Mouse (Mus musculus): Measurements from ENCODE around the gene Capza2. TPM values are rescaled to one million over a fixed set of nuclear protein-coding genes. Genes with fewer than 3 reads are reported as not detected.

Gene Capza2
- polyA plus RNA-seq, 1 experiment from 2014 or later, result 224 TPM

- Histone ChIP-seq H3K4me1 (no peaks in the 10 kb centered on the region), H3K9ac (no peak overlapping the region), H3K36me3 (no peaks in the 10 kb centered on the region), H3K9me3 (replicated peaks) (no peaks in the 10 kb centered on the region), H3K27me3 (no peaks in the 10 kb centered on the region), H3K4me2 (replicated peaks) (no peak overlapping the region), H3K27ac (no peak overlapping the region), H3K4me3 (no peak overlapping the region)
- no peak for ATAC-seq (ENCODE audit: low FRiP score)
- 80% methylated on average over 1 of the region's 3 CpGs for WGBS
Measured at GRCm38 (mm10) chr6:17621436-17621835, 14.6 kb upstream of the Capza2 start.

- no peak for ATAC-seq (ENCODE audit: low FRiP score)
Measured at GRCm38 (mm10) chr6:17628701-17629455, 7.2 kb upstream of the Capza2 start.

GRCm38 (mm10) chr6:17629756-17630155, 6.3 kb upstream of the Capza2 start:
- Histone ChIP-seq H3K27me3 (no peaks in the 10 kb centered on the region), H3K9ac (no peak overlapping the region), H3K9me3 (replicated peaks) (no peaks in the 10 kb centered on the region), H3K4me1 (0 out of 2 replicates have a peak, but pooled peaks cover 3% of the 10 kb centered on the region), H3K27ac (no peak overlapping the region), H3K4me2 (replicated peaks) (no peak overlapping the region), H3K36me3 (no peaks in the 10 kb centered on the region), H3K4me3 (no peak overlapping the region)
- 65% methylated on average over 5 of the region's 5 CpGs for WGBS
- no peak for ATAC-seq (ENCODE audit: low FRiP score)

More at GRCm38 (mm10) chr6:17628701-17629455, 7.2 kb upstream of the Capza2 start:
- Histone ChIP-seq H3K4me2 (replicated peaks) (no peak overlapping the region), H3K9ac (no peak overlapping the region), H3K36me3 (no peaks in the 10 kb centered on the region), H3K27me3 (no peaks in the 10 kb centered on the region), H3K4me3 (no peak overlapping the region), H3K4me1 (0 out of 2 replicates have a peak, but pooled peaks cover 3% of the 10 kb centered on the region), H3K27ac (no peak overlapping the region), H3K9me3 (replicated peaks) (no peaks in the 10 kb centered on the region)
- 55% methylated on average over 6 of the region's 6 CpGs for WGBS

- Histone ChIP-seq H3K9me3 (replicated peaks) (no peaks in the 10 kb centered on the region), H3K27ac (no peak overlapping the region), H3K36me3 (no peaks in the 10 kb centered on the region), H3K4me3 (no peak overlapping the region), H3K9ac (no peak overlapping the region), H3K27me3 (no peaks in the 10 kb centered on the region), H3K4me2 (replicated peaks) (no peak overlapping the region), H3K4me1 (0 out of 2 replicates have a peak, but pooled peaks cover 3% of the 10 kb centered on the region)
- no peak for ATAC-seq (ENCODE audit: low FRiP score)
- 76% methylated on average over 5 of the region's 5 CpGs for WGBS
Measured at GRCm38 (mm10) chr6:17631611-17632010, 4.4 kb upstream of the Capza2 start.

- Histone ChIP-seq H3K4me3 (no peak overlapping the region), H3K9me3 (replicated peaks) (no peaks in the 10 kb centered on the region), H3K36me3 (no peaks in the 10 kb centered on the region), H3K27me3 (no peaks in the 10 kb centered on the region), H3K4me1 (peaks cover 9% of the 10 kb centered on the region), H3K4me2 (replicated peaks) (no peak overlapping the region), H3K9ac (no peak overlapping the region), H3K27ac (no peak overlapping the region)
- no peak for ATAC-seq (ENCODE audit: low FRiP score)
- 78% methylated on average over 3 of the region's 3 CpGs for whole genome bisulfite sequencing
Measured at GRCm38 (mm10) chr6:17633819-17634218, 2.2 kb upstream of the Capza2 start.

GRCm38 (mm10) chr6:17634992-17635391, 1.0 kb upstream of the Capza2 start:
- no peak overlapping the region for H3K9ac ChIP-seq
- 81% methylated on average over 3 of the region's 3 CpGs for WGBS
- no peak for ATAC-seq (ENCODE audit: low FRiP score)
- H3K4me3 ChIP-seq, result no peak overlapping the region
- no peaks in the 10 kb centered on the region for H3K27me3 ChIP-seq
- no peaks in the 10 kb centered on the region for H3K36me3 ChIP-seq
- no peak overlapping the region for H3K27ac ChIP-seq
- peaks cover 9% of the 10 kb centered on the region for H3K4me1 ChIP-seq
- no peaks in the 10 kb centered on the region for H3K9me3 ChIP-seq (replicated peaks)
- H3K4me2 ChIP-seq (replicated peaks), result no peak overlapping the region

- Histone ChIP-seq H3K27ac (peak overlapping the region; percentile 98), H3K27me3 (no peaks in the 10 kb centered on the region), H3K9ac (peak overlapping the region; percentile 98), H3K4me1 (peaks cover 9% of the 10 kb centered on the region), H3K4me2 (replicated peaks) (peak overlapping the region; percentile 47), H3K4me3 (peak overlapping the region; percentile 97), H3K9me3 (replicated peaks) (peaks cover 4% of the 10 kb centered on the region; the same call in 1 of the 2 replicates), H3K36me3 (no peaks in the 10 kb centered on the region)
- WGBS, result under 1% methylated on average over 33 of the region's 45 CpGs
- peak; percentile 97 for ATAC-seq (ENCODE audit: low FRiP score)
Measured at GRCm38 (mm10) chr6:17636764-17637170, 733 bp downstream of the Capza2 start.

GRCm38 (mm10) chr6:17637205-17638203, 1.5 kb downstream of the Capza2 start:
- WGBS, result 1% methylated on average over 33 of the region's 62 CpGs
- Histone ChIP-seq H3K4me3 (peak overlapping the region; percentile 97), H3K27ac (peak overlapping the region; percentile 98), H3K9me3 (replicated peaks) (peaks cover 4% of the 10 kb centered on the region; the same call in 1 of the 2 replicates), H3K36me3 (no peaks in the 10 kb centered on the region), H3K4me1 (peaks cover 9% of the 10 kb centered on the region), H3K27me3 (no peaks in the 10 kb centered on the region), H3K9ac (peak overlapping the region; percentile 98), H3K4me2 (replicated peaks) (peak overlapping the region; percentile 82)
- ATAC-seq (ENCODE audit: low FRiP score), result peak; percentile 89

GRCm38 (mm10) chr6:17640031-17640430, 4.0 kb downstream of the Capza2 start:
- Histone ChIP-seq H3K4me2 (replicated peaks) (no peak overlapping the region), H3K4me1 (peaks cover 9% of the 10 kb centered on the region), H3K9me3 (replicated peaks) (peaks cover 4% of the 10 kb centered on the region; the same call in 1 of the 2 replicates), H3K9ac (no peak overlapping the region), H3K4me3 (no peak overlapping the region), H3K27ac (no peak overlapping the region), H3K36me3 (no peaks in the 10 kb centered on the region), H3K27me3 (no peaks in the 10 kb centered on the region)
- WGBS, result 91% methylated on average over 9 of the region's 9 CpGs
- ATAC-seq (ENCODE audit: low FRiP score), result no peak

- Histone ChIP-seq H3K4me1 (peaks cover 9% of the 10 kb centered on the region), H3K27me3 (no peaks in the 10 kb centered on the region), H3K9me3 (replicated peaks) (peaks cover 4% of the 10 kb centered on the region; the same call in 1 of the 2 replicates), H3K36me3 (no peaks in the 10 kb centered on the region), H3K27ac (no peak overlapping the region), H3K9ac (no peak overlapping the region), H3K4me3 (no peak overlapping the region), H3K4me2 (replicated peaks) (no peak overlapping the region)
- 77% methylated on average over 3 of the region's 3 CpGs for WGBS
- ATAC-seq (ENCODE audit: low FRiP score), result no peak
Measured at GRCm38 (mm10) chr6:17642739-17643138, 6.7 kb downstream of the Capza2 start.

GRCm38 (mm10) chr6:17646107-17646506, 10.1 kb downstream of the Capza2 start:
- no peak overlapping the region for H3K9ac ChIP-seq
- no peak overlapping the region for H3K4me2 ChIP-seq (replicated peaks)
- H3K36me3 ChIP-seq, result peaks cover 17% of the 10 kb centered on the region
- 80% methylated on average over 3 of the region's 3 CpGs for WGBS
- no peak overlapping the region for H3K4me3 ChIP-seq
- H3K4me1 ChIP-seq, result no peaks in the 10 kb centered on the region
- no peaks in the 10 kb centered on the region for H3K27me3 ChIP-seq
- ATAC-seq (ENCODE audit: low FRiP score), result no peak
- no peak overlapping the region for H3K27ac ChIP-seq
- no peaks in the 10 kb centered on the region for H3K9me3 ChIP-seq (replicated peaks)

GRCm38 (mm10) chr6:17652132-17652531, 16.1 kb downstream of the Capza2 start:
- Histone ChIP-seq H3K9me3 (replicated peaks) (no peaks in the 10 kb centered on the region), H3K27me3 (no peaks in the 10 kb centered on the region), H3K9ac (no peak overlapping the region), H3K27ac (no peak overlapping the region), H3K4me3 (no peak overlapping the region), H3K4me1 (no peaks in the 10 kb centered on the region), H3K4me2 (replicated peaks) (no peak overlapping the region), H3K36me3 (peaks cover 33% of the 10 kb centered on the region)
- WGBS, result 86% methylated on average over 2 of the region's 2 CpGs
- no peak for ATAC-seq (ENCODE audit: low FRiP score)
